ENCODE assay signal across 8 mouse cellular contexts in genomic region chr13:3642049-3642448, GRCm38 (mm10). TPM values are rescaled to one million over a fixed set of nuclear protein-coding genes. Genes with fewer than 3 reads are reported as not detected.
DNase-seq lines count a peak whose midpoint lies in the region; ATAC-seq lines count a peak whose summit lies in the region.

No protein-coding gene starts in this region.

- DNase-seq in heart, postnatal 36 days, result no peak
- peak; percentile 20 for DNase-seq in MN1 (ENCODE audit: low spot score)
- DNase-seq in natural killer cell, adult 2 months (ENCODE audit: low spot score in 2 of 2), result peak; percentile 6 to 46
- DNase-seq in frontal cortex, postnatal 14 days (ENCODE audit: low spot score in 2 of 2), result no peak
- DNase-seq in left cerebral cortex, postnatal 25 days (ENCODE audit: low spot score in 2 of 2), result no peak

- H3K27me3 ChIP-seq in heart, embryonic 12.5 days (replicated peaks), result no peaks in the 10 kb centered on the region
- H3K27me3 ChIP-seq in hindbrain, embryonic 13.5 days, result no peaks in the 10 kb centered on the region
- H3K27me3 ChIP-seq in liver, embryonic 12.5 days (replicated peaks), result no peaks in the 10 kb centered on the region

- no peak overlapping the region for H3K4me3 ChIP-seq in heart, embryonic 12.5 days
- H3K4me3 ChIP-seq in hindbrain, embryonic 13.5 days, result no peak overlapping the region
- H3K4me3 ChIP-seq in liver, embryonic 12.5 days, result no peak overlapping the region

- no peak overlapping the region for H3K27ac ChIP-seq in heart, embryonic 12.5 days (ENCODE audit: poor library complexity, severe bottlenecking)
- no peak overlapping the region for H3K27ac ChIP-seq in hindbrain, embryonic 13.5 days
- H3K27ac ChIP-seq in liver, embryonic 12.5 days, result no peak overlapping the region

- H3K36me3 ChIP-seq in heart, embryonic 12.5 days, result peaks cover 4% of the 10 kb centered on the region
- H3K36me3 ChIP-seq in hindbrain, embryonic 13.5 days, result peaks cover 38% of the 10 kb centered on the region
- H3K36me3 ChIP-seq in liver, embryonic 12.5 days, result no peaks in the 10 kb centered on the region

- no peak overlapping the region for H3K9ac ChIP-seq in heart, embryonic 12.5 days
- H3K9ac ChIP-seq in hindbrain, embryonic 13.5 days, result no peak overlapping the region
- H3K9ac ChIP-seq in liver, embryonic 12.5 days, result no peak overlapping the region; the same call in 1 of the 2 replicates

- 72% methylated on average over 9 of the region's 9 CpGs for WGBS in heart, embryonic 12.5 days
- 74% methylated on average over 9 of the region's 9 CpGs for WGBS in hindbrain, embryonic 13.5 days
- WGBS in liver, embryonic 12.5 days (ENCODE audit: insufficient replicate concordance), result 72% methylated on average over 9 of the region's 9 CpGs

- H3K4me1 ChIP-seq in heart, embryonic 12.5 days (replicated peaks), result no peaks in the 10 kb centered on the region
- H3K4me1 ChIP-seq in hindbrain, embryonic 13.5 days (replicated peaks), result no peaks in the 10 kb centered on the region
- H3K4me1 ChIP-seq in liver, embryonic 12.5 days, result 0 out of 2 replicates have a peak, but pooled peaks cover 4% of the 10 kb centered on the region

- intact Hi-C loops in heart, postnatal 36 days (cut with DNase I), result loop anchor here (5.0 kb wide), 1 partner anchor 235 kb away; no protein-coding TSS in a partner anchor
- intact Hi-C loops in left cerebral cortex, postnatal 25 days (cut with DNase I), result no loop called here

- H3K9me3 ChIP-seq in heart, embryonic 12.5 days (replicated peaks), result 0 out of 2 replicates have a peak, but pooled peaks cover 3% of the 10 kb centered on the region
- H3K9me3 ChIP-seq in hindbrain, embryonic 13.5 days, result no peaks in the 10 kb centered on the region
- H3K9me3 ChIP-seq in liver, embryonic 12.5 days (replicated peaks), result no peaks in the 10 kb centered on the region

- H3K4me2 ChIP-seq in heart, embryonic 12.5 days, result no peak overlapping the region
- H3K4me2 ChIP-seq in hindbrain, embryonic 13.5 days, result no peak overlapping the region
- no peak overlapping the region for H3K4me2 ChIP-seq in liver, embryonic 12.5 days

- ATAC-seq in heart, embryonic 12.5 days (ENCODE audit: insufficient number of reproducible peaks, low FRiP score), result 0 out of 2 replicates have a peak, but pooled peaks have one; percentile 39
- peak; percentile 65; the same call in 1 of the 2 replicates for ATAC-seq in hindbrain, embryonic 13.5 days (ENCODE audit: low FRiP score)
- peak; percentile 42; the same call in 1 of the 2 replicates for ATAC-seq in liver, embryonic 12.5 days

RNA-seq across cellular contexts. Expression of gene Asb13, which starts 8.2 kb away (rescaled TPM):
- polyA plus RNA-seq in heart, embryonic 12.5 days (2016; fragmentation: Nextera tagmentation; extraction: Ambion mirVana), result 4.6 and 4.8 TPM in 2 replicates
- 1 to 10 TPM; 7.3 to 8.7 TPM for total RNA-seq in heart, postnatal 36 days (2021)
- polyA plus RNA-seq in hindbrain, embryonic 13.5 days (2015; fragmentation: Nextera tagmentation; extraction: Ambion mirVana), result 12.3 and 15.2 TPM in 2 replicates
- polyA plus RNA-seq in liver, embryonic 12.5 days (2016; fragmentation: Nextera tagmentation; extraction: Ambion mirVana), result 3.3 and 3.6 TPM in 2 replicates
- total RNA-seq in left cerebral cortex, postnatal 25 days (2021), result 10 to 100 TPM; 39.3 to 40.5 TPM

RNA-seq across cellular contexts. Expression of gene Fam208b, which starts 31.1 kb away (rescaled TPM):
- polyA plus RNA-seq in heart, embryonic 12.5 days (2016; fragmentation: Nextera tagmentation; extraction: Ambion mirVana), result 15.3 and 16.2 TPM in 2 replicates
- total RNA-seq in heart, postnatal 36 days (2021), result 10 to 100 TPM; 10.2 to 15.2 TPM
- 19.3 and 20.2 TPM in 2 replicates for polyA plus RNA-seq in hindbrain, embryonic 13.5 days (2015; fragmentation: Nextera tagmentation; extraction: Ambion mirVana)
- polyA plus RNA-seq in liver, embryonic 12.5 days (2016; fragmentation: Nextera tagmentation; extraction: Ambion mirVana), result 7.4 and 7.8 TPM in 2 replicates
- total RNA-seq in left cerebral cortex, postnatal 25 days (2021), result 10 to 100 TPM; 24.7 to 30.1 TPM

Comparison
In these comparisons a context has a peak if more than half of its experiments do, and no peak if none do; other contexts are left out.
1. DNase-seq: peak in MN1 (single experiment) and natural killer cell, adult 2 months (2 of 2); none in heart, postnatal 36 days (0 of 2), frontal cortex, postnatal 14 days (0 of 2) and left cerebral cortex, postnatal 25 days (0 of 2).
2. Peak in every context shown above with its lines, with median percentiles within 50 percentile points of each other: ATAC-seq.